Mouse (Mus musculus) right cerebral cortex, adult 2 months (tissue): ENCODE measurements around the gene Bok.
"Not testable (repeated sequence)": the region's sequence is repeated elsewhere in the genome, so short reads cannot be mapped to it uniquely, and the experiment has no call there.

Source experiments
- DNase-seq, 2 experiments: peaks; one replicate each; pipeline ENCODE4 v3.0.0; 2021 to 2022; ENCODE audit warnings: low spot score in 2 of 2

Gene Bok

GRCm38 (mm10) chr1:93685401-93686244, at the start of gene Bok:
Bok (plus strand) TSS chr1:93685660.
- DNase-seq = peak; percentile 51 to 58

- DNase-seq = no peak
Observed at GRCm38 (mm10) chr1:93636211-93636897, 49.1 kb upstream of the Bok start.

GRCm38 (mm10) chr1:93641978-93642377, 43.5 kb upstream of the Bok start:
- no peak for DNase-seq

- no peak for DNase-seq
Observed at GRCm38 (mm10) chr1:93642692-93643091, 42.8 kb upstream of the Bok start.

- no peak for DNase-seq
Observed at GRCm38 (mm10) chr1:93649604-93650172, 35.8 kb upstream of the Bok start.

GRCm38 (mm10) chr1:93654275-93654674, 31.2 kb upstream of the Bok start:
- no peak for DNase-seq

GRCm38 (mm10) chr1:93654798-93655197, 30.7 kb upstream of the Bok start:
- DNase-seq = no peak

- DNase-seq = no peak
Observed at GRCm38 (mm10) chr1:93656325-93657024, 29.0 kb upstream of the Bok start.

- DNase-seq = no peak
Observed at GRCm38 (mm10) chr1:93657025-93657360, 28.5 kb upstream of the Bok start.

- not testable (repeated sequence) for DNase-seq
Observed at GRCm38 (mm10) chr1:93658559-93658958, 26.9 kb upstream of the Bok start, which contains the start of gene Stk25. Stk25 (minus strand) TSS chr1:93658659.

- DNase-seq = no peak
Observed at GRCm38 (mm10) chr1:93667760-93668400, 17.6 kb upstream of the Bok start.

- peak; percentile 55 to 58 for DNase-seq
Observed at GRCm38 (mm10) chr1:93668791-93669548, 16.5 kb upstream of the Bok start.

GRCm38 (mm10) chr1:93669941-93670340, 15.5 kb upstream of the Bok start:
- DNase-seq = no peak

- no peak for DNase-seq
Observed at GRCm38 (mm10) chr1:93672682-93673081, 12.8 kb upstream of the Bok start.

GRCm38 (mm10) chr1:93678386-93678785, 7.1 kb upstream of the Bok start:
- DNase-seq = no peak

- no peak for DNase-seq
Observed at GRCm38 (mm10) chr1:93679889-93680568, 5.4 kb upstream of the Bok start.

- DNase-seq = peak; percentile 53 to 63
Observed at GRCm38 (mm10) chr1:93686245-93686960, 943 bp downstream of the Bok start.

GRCm38 (mm10) chr1:93686961-93687320, 1.5 kb downstream of the Bok start:
- no peak for DNase-seq

GRCm38 (mm10) chr1:93688154-93688553, 2.7 kb downstream of the Bok start:
- no peak for DNase-seq
